Mouse (Mus musculus) hindbrain, embryonic 14.5 days (tissue): ENCODE measurements around the gene Cers4. TPM values are rescaled to one million over a fixed set of nuclear protein-coding genes. Genes with fewer than 3 reads are reported as not detected.

Experiments used
- ATAC-seq: fragments of 200-750 bp; cut with Nextera tagmentation; 2 replicates; pipeline ENCODE4 v1.8.0; 2017; ENCODE audit warnings: moderate number of reproducible peaks, mild to moderate bottlenecking, moderate TSS enrichment, moderate library complexity; ENCODE audit not compliant: low FRiP score
- DNase-seq: peaks from one replicate; pipeline ENCODE4 v3.0.0-alpha.2; 2015; ENCODE audit warnings: low spot score
- H3K27ac ChIP-seq: fragments of 300-500 bp; sonication (generic); 2 replicates; pipeline ENCODE4 v1.5.1; 2014; ENCODE audit warnings: mild to moderate bottlenecking, moderate library complexity
- H3K27me3 ChIP-seq: fragments of 300-500 bp; sonication (generic); 2 replicates; pipeline ENCODE4 v1.6.1; 2014; ENCODE audit warnings: mild to moderate bottlenecking, low read length, mixed read lengths; ENCODE audit not compliant: control insufficient read depth, insufficient read depth
- H3K36me3 ChIP-seq: fragments of 300-500 bp; sonication (generic); replicated peaks from 2 replicates; pipeline ENCODE4 v1.6.1; 2014; ENCODE audit not compliant: control insufficient read depth, insufficient read depth
- H3K4me1 ChIP-seq: fragments of 300-500 bp; sonication (generic); replicated peaks from 2 replicates; pipeline ENCODE4 v1.6.1; 2014; ENCODE audit warnings: antibody characterized with exemption, low read length, mixed read lengths; ENCODE audit not compliant: control insufficient read depth, insufficient read depth
- H3K4me2 ChIP-seq: fragments of 300-500 bp; sonication (generic); replicated peaks from 2 replicates; pipeline ENCODE4 v1.6.1; 2014; ENCODE audit warnings: mild to moderate bottlenecking, moderate library complexity
- H3K4me3 ChIP-seq: fragments of 300-500 bp; sonication (generic); replicated peaks from 2 replicates; pipeline ENCODE4 v1.5.1; 2014; ENCODE audit warnings: mild to moderate bottlenecking, low read length
- H3K9ac ChIP-seq: fragments of 300-500 bp; sonication (generic); 2 replicates; pipeline ENCODE4 v1.6.1; 2014
- H3K9me3 ChIP-seq: fragments of 300-500 bp; sonication (generic); 2 replicates; pipeline ENCODE4 v1.6.1; 2016; ENCODE audit warnings: low read length; ENCODE audit not compliant: control insufficient read depth
- WGBS: fragments of 180-500 bp; shearing (Covaris S2); extraction: QIAGEN DNeasy Blood & Tissue Kit; methylation state at CpG from one replicate; pipeline ENCODE4 v1.1.7; 2014; 5-methylcytosine and 5-hydroxymethylcytosine counted together
- polyA plus RNA-seq: library from polyadenylated mRNA; unstranded; fragments of >200 nt; fragmentation: Nextera tagmentation; extraction: Ambion mirVana; gene quantifications from 2 replicates; pipeline ENCODE4 v1.2.1, GENCODE M21; 2014

The Cers4 gene
- 44.4 and 52.7 TPM in 2 replicates for polyA plus RNA-seq

DNA sequence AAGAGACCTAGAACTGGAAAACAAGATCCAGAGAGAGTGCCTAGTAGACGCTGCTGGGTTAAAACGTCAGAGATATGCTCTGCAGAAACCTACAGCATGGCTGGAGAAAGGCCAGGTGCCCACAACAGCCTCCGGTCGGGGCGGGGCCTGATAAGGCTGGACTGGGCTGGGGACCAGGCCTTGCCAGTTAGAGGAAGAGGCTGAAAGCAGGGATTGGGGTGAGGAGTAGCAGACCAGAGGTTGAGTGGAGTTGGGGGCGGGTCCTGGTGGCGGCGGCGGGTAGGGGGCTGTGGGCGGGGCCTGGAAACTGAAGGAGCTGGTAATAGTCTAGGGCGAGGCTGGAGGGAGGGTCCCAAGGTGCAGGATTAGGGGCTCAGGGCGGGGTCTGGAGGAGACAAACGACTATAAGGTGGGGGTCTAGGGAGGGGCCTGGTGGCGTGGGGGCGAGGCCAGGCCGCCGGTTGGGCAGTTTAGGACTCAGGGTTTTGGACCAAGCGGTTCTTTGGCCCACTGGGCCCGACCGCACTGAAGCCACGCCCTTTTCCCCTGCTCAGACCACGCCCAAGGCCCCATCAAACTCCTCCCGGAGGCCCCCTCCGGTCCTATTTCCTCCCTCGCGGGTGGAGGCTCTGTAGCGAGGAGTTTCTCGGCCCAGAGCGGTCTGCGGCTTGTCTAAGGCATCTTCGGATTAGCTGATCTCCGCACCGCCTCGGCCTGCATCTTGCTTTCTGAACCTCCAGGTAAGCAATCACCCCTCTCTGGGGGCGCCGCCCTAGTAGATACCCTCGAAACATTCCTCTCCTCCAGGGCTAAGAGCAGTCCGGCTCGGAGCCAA, at the start of gene Cers4:
Gene Cers4, plus strand, starts transcription at position 176 of the 835 bp plus-strand sequence.
- peak within 1 kb of the TSS; percentile 78 for H3K27ac ChIP-seq
- under 1% methylated on average over 36 of the region's 39 CpGs for WGBS

DNA sequence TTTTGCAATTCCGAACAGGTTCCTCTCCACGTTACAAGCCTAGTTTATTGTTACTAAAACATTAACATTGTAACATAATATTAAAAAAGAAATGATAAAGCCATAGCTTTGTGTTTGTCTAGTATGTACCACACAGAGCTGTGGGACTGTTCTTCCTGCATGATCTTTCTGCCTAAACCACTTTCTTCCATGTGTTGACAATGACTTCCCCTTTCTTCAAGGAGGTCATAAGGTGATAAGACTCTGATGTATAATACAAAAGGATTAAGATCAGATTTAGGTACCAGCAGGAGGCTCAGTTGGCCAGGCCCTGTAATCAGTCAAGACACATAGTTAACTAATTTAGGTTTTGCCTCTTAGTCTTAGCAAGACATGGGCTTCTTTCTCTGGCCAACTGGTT, 34.7 kb upstream of the Cers4 start:
- H3K4me3 ChIP-seq, result no peak overlapping the region
- 92% methylated on average over 2 of the region's 2 CpGs for WGBS
- H3K4me2 ChIP-seq, result no peak overlapping the region
- no peak for ATAC-seq
- no peak overlapping the region for H3K27ac ChIP-seq
- H3K27me3 ChIP-seq, result no peaks in the 10 kb centered on the region
- no peaks in the 10 kb centered on the region for H3K36me3 ChIP-seq
- H3K9me3 ChIP-seq, result no peaks in the 10 kb centered on the region
- H3K4me1 ChIP-seq, result no peaks in the 10 kb centered on the region
- no peak overlapping the region for H3K9ac ChIP-seq
- DNase-seq, result no peak

More for the DNA sequence above, at the start of gene Cers4:
- peaks cover 22% of the 10 kb centered on the region for H3K4me1 ChIP-seq
- no peaks in the 10 kb centered on the region for H3K27me3 ChIP-seq
- H3K4me3 ChIP-seq, result peak within 1 kb of the TSS; percentile 61
- no peaks in the 10 kb centered on the region for H3K36me3 ChIP-seq
- peak; percentile 91 for ATAC-seq
- peak within 1 kb of the TSS; percentile 79 for H3K9ac ChIP-seq
- H3K4me2 ChIP-seq, result peak within 1 kb of the TSS; percentile 91
- peak; percentile 74 for DNase-seq
- no peaks in the 10 kb centered on the region for H3K9me3 ChIP-seq

DNA sequence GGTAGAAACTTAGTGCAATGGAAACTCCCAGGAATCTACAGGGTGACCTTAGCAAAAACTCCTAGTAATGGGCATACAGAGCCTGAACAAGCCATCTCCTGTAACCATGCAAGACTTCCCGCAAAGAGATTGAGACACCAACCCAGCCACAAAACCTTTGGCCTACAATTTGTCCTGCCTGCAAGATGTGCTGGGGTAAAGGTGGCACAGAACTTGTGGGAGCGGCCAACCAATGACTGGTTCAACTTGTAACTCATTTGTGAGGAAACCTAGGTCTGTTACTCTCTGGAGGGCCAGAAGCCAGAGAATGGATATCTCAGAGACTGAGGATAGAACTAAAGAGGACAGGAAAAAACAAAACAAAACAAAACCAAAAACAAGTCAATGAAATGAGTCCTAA, 29.8 kb upstream of the Cers4 start:
- Histone ChIP-seq H3K27me3 (no peaks in the 10 kb centered on the region), H3K36me3 (no peaks in the 10 kb centered on the region), H3K4me2 (no peak overlapping the region), H3K9me3 (no peaks in the 10 kb centered on the region), H3K4me1 (no peaks in the 10 kb centered on the region), H3K27ac (no peak overlapping the region), H3K9ac (no peak overlapping the region), H3K4me3 (no peak overlapping the region)
- no peak for DNase-seq
- WGBS, result 87% methylated on average over 2 of the region's 2 CpGs
- no peak for ATAC-seq

DNA sequence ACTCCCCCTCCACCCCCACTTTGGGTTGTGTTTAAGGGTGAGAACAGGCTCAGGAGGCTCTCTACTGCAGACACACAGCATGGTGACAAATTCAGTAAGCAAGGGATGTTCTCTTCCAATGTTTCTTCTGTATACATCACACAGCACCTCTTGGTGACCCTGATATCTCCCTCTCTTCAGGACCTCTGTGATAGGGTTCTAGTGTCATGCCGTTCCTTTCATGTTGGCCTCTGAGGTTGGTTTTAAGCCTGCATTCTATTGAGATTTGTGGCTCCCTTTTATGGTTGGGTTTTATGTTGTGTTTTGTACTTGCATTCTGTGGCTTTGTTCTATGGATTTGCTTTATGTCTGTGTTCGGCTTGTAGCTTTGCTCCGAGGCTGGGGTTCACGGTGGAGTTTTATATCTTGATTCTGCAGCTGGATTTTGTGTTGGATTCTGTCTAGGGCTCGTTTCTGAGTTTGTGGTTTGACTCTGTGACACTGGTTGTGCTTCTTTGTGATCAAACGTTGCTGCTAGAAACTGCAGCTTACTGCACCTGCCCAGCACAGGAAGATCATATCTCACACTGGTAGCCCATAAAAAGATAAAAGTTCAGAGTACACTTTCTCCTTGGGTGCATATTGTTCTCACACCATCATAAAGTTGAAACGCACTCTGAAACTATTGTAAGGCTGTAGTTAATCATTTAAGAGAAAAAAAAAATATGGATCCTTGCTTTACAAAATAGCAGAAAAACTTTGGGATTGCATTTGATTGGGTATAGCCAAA, 18.2 kb upstream of the Cers4 start:
- Histone ChIP-seq H3K27ac (no peak overlapping the region), H3K4me2 (no peak overlapping the region), H3K9ac (no peak overlapping the region), H3K36me3 (no peaks in the 10 kb centered on the region), H3K4me1 (no peaks in the 10 kb centered on the region), H3K4me3 (no peak overlapping the region), H3K9me3 (no peaks in the 10 kb centered on the region), H3K27me3 (no peaks in the 10 kb centered on the region)
- WGBS, result 87% methylated on average over 7 of the region's 7 CpGs
- DNase-seq (no peak), ATAC-seq (no peak)

DNA sequence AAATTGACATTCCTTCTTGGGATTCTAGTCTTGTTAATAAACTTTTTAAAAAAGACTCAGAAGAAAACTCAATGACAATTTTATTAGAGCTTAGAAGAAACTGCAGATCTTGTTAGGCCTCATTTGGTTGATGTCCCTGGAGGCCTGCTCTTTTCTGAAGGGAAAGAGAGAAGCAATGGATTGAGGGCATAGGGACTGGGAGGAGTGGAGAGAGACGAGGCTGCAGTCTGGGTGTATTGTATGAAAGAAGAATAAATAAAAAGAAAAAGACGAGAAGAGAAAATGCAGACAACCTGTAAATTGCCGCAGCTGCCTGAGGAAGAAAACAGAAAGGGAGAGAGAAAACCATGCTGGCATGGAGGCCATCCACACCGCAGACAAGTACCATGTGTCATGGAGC, 11.7 kb upstream of the Cers4 start:
- H3K4me2 ChIP-seq, result no peak overlapping the region
- no peaks in the 10 kb centered on the region for H3K9me3 ChIP-seq
- H3K27ac ChIP-seq, result no peak overlapping the region
- DNase-seq (no peak), ATAC-seq (no peak)
- no peaks in the 10 kb centered on the region for H3K27me3 ChIP-seq
- H3K36me3 ChIP-seq, result no peaks in the 10 kb centered on the region
- no peaks in the 10 kb centered on the region for H3K4me1 ChIP-seq
- no peak overlapping the region for H3K9ac ChIP-seq
- H3K4me3 ChIP-seq, result no peak overlapping the region
- 76% methylated on average over 4 of the region's 4 CpGs for WGBS

DNA sequence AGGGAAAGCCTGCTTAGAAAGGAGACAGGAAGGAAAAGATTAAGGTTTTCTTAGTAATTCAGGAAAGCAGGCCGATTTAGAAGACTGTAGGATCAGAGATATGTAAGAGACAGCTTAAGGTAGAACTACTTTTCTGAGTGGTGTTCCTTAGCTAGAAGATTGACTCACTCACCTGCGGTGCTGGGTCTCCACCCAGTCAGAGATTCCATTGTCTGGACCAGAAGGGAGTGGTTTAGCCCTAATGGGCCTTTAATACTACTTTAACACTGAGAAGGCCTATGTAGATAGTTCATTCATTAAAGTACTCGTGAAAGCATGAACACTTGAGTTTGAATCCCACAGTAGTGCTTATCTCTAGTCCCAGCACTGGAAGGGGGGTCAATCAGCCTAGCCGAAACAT, 11.2 kb upstream of the Cers4 start:
- 84% methylated on average over 4 of the region's 4 CpGs for WGBS
- DNase-seq, result no peak
- H3K27ac ChIP-seq, result no peak overlapping the region
- H3K9me3 ChIP-seq, result no peaks in the 10 kb centered on the region
- H3K4me2 ChIP-seq, result no peak overlapping the region
- no peak overlapping the region for H3K4me3 ChIP-seq
- H3K27me3 ChIP-seq, result no peaks in the 10 kb centered on the region
- no peaks in the 10 kb centered on the region for H3K36me3 ChIP-seq
- no peak for ATAC-seq
- H3K4me1 ChIP-seq, result no peaks in the 10 kb centered on the region
- H3K9ac ChIP-seq, result no peak overlapping the region

DNA sequence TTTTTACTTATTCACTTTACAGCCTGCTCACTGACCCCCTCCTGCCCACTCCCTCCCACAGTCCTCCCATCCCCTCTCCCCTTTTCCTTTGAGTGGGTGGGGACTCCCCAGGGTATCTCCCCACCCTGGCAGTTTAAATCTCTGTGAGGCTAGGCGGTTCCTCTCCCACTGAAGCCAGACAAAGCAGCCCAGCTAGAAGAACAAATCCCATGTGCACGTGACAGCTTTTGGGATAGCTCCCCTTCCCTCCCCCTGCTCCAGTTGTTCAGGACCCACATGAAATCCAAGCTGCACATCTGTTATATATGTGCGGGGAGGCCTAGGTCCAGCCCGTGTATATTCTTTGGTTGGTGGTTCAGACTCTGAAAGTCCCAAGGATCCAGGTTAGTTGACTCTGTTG, 10.3 kb upstream of the Cers4 start:
- 70% methylated on average over 4 of the region's 4 CpGs for WGBS

DNA sequence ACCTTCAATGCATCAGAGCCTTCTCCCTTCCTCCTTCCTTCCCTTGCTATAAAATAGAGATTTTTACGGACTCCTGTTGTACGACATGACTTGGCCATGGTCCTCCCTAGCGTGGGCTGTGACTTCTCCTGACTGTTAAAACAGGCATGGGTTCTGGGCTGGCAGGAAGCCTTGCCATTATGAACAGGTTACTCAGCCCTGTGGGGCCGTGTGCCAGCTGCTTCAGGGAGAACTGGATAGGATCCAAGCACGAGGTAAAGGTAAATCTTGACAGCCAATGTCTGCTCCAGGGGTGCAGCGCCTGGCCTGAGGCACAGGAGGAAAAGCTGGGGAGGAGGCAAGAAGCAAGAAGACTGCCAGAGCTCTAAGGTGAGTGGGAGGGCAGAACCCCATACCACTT, 9.5 kb upstream of the Cers4 start:
- no peak for ATAC-seq
- Histone ChIP-seq H3K4me2 (no peak overlapping the region), H3K9ac (no peak overlapping the region), H3K27ac (no peak overlapping the region), H3K36me3 (no peaks in the 10 kb centered on the region), H3K4me1 (no peaks in the 10 kb centered on the region), H3K27me3 (no peaks in the 10 kb centered on the region), H3K4me3 (no peak overlapping the region), H3K9me3 (no peaks in the 10 kb centered on the region)
- no peak for DNase-seq
- WGBS, result 80% methylated on average over 6 of the region's 6 CpGs

More for the DNA sequence above, 10.3 kb upstream of the Cers4 start:
- no peak overlapping the region for H3K4me2 ChIP-seq
- H3K27ac ChIP-seq, result no peak overlapping the region
- H3K27me3 ChIP-seq, result no peaks in the 10 kb centered on the region
- H3K9ac ChIP-seq, result no peak overlapping the region
- no peak overlapping the region for H3K4me3 ChIP-seq
- no peaks in the 10 kb centered on the region for H3K36me3 ChIP-seq
- DNase-seq (no peak), ATAC-seq (no peak)
- no peaks in the 10 kb centered on the region for H3K4me1 ChIP-seq
- H3K9me3 ChIP-seq, result no peaks in the 10 kb centered on the region

DNA sequence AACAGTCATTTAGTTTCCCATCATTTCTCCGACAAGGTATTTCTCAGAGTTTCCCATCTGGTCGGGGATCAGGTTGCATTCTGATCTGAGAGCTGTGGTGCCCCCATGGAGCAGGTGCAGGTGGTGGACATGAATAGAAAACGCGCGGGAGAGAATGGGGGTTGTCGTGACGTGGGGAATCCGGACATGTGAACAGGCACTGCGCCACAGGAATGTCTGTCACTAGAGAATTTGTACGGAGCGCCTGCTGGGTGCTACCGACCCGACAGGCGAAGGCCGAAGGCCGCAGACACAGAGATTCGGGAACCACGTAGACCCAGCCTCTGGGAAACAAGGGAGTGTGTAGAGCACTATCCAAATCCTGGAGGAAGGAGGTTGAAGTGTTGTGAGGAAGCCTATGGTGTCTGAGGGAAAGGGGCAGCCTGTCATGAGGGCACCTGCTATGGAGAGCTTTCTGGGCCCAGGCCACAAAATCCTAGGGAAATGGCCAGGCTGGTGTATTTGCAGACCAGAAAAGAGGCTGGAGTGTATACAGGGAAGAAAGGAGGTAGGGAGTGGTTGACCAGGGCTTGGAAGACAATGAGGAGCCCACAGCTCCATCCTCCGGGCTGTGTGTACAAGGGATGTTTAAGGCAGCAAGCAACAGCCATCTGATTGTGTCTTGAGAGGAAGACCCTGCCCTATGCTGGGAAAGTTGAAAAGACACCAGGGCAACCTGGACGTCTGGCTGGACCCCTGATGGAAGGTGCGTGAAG, 1.0 kb downstream of the Cers4 start:
- Histone ChIP-seq H3K9ac (peak overlapping the region; percentile 79), H3K27me3 (no peaks in the 10 kb centered on the region), H3K9me3 (no peaks in the 10 kb centered on the region), H3K4me2 (peak overlapping the region; percentile 91), H3K36me3 (no peaks in the 10 kb centered on the region), H3K4me3 (peak overlapping the region; percentile 61), H3K27ac (peak overlapping the region; percentile 78), H3K4me1 (peaks cover 22% of the 10 kb centered on the region)
- DNase-seq (peak; percentile 48), ATAC-seq (peak; percentile 66)
- 10% methylated on average over 21 of the region's 21 CpGs for WGBS
